Mouse (Mus musculus) lung, postnatal 36 days (tissue): ENCODE measurements around the gene Asah2.

Experiments used
- DNase-seq: peaks from one replicate; pipeline ENCODE4 v3.0.0; 2022; ENCODE audit warnings: mixed read lengths

Gene Asah2

GRCm38 (mm10) chr19:31971405-31971804 is 136.6 kb downstream of the Asah2 start:
- no peak for DNase-seq

- DNase-seq: peak; percentile 4
These were observed 140.0 kb downstream of the Asah2 start for GRCm38 (mm10) chr19:31967933-31968532.

DNA sequence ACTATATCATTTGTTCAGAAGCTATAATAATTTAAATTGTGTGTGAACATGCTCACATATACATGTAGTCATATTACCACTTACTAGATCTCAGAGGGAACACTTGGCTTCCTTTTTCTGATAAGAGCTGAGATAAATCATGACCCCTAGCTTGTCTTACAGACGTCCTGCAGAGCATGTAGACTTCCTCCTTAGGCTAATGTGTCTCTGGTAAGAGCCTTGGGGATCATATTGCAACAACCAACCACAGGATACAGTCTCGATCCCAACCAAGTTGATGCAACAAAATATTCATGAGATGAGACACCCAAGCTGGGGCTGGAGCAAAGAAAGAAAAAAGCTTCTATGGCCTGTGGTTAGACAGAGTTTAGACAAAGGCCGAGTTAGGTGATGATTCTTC is 144.9 kb downstream of the Asah2 start:
- peak; percentile 2 for DNase-seq

DNA sequence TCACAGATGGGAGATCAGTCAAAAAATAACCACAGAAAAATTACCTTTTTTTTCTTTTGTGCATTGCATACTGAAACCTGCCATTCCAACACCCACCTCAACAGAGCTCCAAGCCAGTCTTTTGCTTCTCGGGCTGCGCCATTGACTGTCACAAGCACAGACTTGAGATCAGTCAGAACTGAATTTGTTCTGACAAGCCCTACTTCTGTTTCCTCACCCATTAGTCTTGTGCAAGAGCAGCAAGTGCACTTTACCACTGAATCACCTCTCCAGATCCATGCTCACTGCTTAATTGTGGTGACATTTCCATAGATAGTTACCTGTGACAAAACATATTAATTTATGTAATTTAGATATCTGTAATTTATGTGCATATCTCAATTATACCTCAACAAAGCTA is 147.6 kb downstream of the Asah2 start:
- peak; percentile 23 for DNase-seq

GRCm38 (mm10) chr19:31956359-31956758 is 151.7 kb downstream of the Asah2 start:
- peak; percentile 22 for DNase-seq

GRCm38 (mm10) chr19:31954696-31955095 is 153.3 kb downstream of the Asah2 start:
- no peak for DNase-seq

DNA sequence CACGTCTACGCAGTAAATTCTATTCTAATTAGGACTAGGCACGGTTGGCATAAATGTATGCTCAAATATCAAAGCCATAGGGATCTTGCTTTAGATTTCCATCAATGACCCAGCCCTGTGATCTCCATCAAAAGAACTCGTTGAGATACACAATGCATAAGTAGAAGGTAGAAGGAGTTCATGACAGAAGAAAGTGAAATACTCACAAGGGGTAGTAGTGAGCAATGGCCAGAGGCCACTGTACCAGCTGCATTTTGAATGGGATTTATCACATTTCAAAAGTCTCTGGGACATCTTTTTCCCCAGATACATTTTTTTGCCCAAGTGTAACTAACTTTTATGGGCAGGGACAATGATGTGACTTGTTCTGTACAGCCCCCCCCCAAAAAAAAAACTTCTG is 153.7 kb downstream of the Asah2 start:
- no peak for DNase-seq

DNA sequence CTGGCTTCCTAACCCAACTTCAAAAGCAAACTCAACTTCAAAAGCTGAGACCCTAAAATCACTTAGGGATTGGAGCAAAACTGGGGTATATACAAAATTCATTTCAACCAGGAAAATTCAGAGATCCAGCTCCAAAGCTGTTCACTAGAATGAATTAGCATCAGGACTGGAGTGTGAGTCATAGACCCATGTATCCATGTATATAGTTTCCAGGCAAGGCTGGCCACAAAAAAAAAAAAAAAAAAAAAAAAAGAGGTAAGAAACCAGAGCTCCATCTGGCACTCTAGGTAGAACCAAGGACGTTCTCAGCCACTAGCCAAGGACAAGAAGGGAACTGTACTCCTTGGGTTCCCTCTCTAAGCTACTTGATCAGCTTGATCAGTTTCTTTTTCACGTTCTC is 154.2 kb downstream of the Asah2 start:
- DNase-seq: no peak

GRCm38 (mm10) chr19:31950793-31951489 is 157.1 kb downstream of the Asah2 start:
- no peak for DNase-seq
